Mouse (Mus musculus): ENCODE measurements around the gene Smim4.

The Smim4 gene

DNA sequence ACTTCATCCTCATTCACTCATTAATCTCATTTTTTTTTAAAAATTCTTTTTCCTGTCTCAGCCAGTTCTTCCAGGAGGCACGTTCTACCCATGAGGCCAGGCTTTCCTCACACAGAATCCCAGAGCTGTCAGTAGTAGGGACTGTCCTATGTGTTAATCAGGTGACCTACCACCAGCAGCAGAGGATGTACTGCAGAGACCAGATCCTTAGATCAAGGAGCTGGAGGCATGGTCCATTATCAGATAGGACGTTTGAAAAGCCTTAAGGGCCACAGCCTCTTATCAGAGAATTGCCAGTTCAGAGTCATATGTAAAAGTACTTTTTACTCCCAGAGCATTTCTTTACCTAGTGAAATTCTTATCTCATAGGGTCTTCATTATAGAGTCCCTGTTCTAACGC, 14.7 kb downstream of the Smim4 start:
- no peak for DNase-seq (ENCODE audit: low spot score)

DNA sequence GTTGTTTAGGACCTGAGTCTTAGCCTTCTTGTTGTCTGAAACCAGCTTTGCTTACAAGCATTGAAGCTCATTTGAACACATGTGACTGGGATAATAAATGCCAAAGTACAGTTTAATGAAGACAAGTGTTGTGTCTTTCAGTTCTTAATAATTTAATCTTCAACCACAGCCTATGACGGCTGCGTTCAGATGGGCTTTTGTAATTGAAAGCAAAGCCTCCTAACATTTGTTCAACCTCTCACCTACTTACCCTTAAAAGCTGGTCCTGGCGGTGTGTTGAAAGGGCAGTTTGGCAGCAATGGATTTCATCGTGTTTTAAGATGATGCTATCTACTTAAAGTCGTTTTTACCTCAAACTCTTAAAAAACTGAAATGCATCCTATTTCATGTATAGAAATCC, 16.6 kb downstream of the Smim4 start:
- no peak for DNase-seq (ENCODE audit: low spot score)

DNA sequence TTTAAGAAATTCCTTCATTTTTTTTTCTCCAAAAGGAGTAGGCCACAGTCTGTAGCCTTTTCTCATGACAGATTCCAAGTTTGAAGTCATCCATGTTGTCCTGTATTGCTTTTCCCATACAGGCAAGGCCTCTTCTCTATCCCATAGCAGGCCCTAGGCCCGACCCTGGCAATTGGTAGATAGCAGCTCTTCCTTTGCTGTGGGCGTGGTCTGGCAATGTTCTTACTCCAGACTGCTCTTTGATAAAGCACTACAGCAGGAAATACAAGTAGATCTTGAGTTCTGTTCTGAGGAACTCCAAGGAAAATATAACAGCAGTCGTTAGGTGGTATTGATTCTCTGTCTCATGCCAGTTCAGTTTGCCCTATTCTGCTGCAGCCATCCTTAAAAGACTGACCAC, 18.1 kb downstream of the Smim4 start:
- DNase-seq (ENCODE audit: low spot score) = no peak

DNA sequence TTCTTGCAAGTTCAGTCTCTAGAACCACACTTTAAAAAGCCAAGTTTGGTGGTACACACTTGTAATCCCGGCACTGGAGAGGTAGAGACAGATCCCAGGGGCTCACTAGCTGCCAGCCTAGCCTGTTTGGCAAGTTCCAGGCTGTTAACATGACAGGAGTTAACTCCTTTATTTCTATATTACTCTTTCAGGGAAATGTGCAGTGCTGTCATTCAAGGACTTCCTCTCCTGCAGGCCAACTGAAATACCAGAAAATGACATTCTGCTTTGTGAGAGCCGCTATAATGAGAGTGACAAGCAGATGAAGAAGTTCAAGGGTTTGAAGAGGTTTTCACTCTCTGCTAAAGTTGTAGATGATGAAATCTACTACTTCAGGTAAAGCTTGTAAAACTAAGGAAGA, 23.6 kb downstream of the Smim4 start:
- no peak for DNase-seq (ENCODE audit: low spot score)

DNA sequence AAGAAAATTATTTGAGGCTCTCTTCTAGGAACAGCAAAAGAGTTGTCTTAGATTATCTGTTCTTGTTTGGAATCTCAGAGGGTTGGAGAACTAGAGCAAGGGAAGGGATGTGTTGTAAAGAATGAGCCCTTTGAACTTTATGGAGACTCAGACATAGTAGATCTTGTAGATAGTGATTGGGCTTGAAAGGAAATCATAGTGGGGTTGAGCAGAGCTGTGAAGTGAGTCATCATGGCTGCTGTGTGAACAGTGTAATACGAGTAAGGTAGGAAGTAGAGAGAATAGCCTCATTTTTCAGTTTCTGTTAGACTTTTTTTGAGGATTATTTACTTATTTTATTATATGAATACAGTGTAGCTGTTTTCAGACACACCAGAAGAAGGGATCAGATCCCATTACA, 38.8 kb downstream of the Smim4 start:
- DNase-seq (ENCODE audit: low spot score) = no peak

DNA sequence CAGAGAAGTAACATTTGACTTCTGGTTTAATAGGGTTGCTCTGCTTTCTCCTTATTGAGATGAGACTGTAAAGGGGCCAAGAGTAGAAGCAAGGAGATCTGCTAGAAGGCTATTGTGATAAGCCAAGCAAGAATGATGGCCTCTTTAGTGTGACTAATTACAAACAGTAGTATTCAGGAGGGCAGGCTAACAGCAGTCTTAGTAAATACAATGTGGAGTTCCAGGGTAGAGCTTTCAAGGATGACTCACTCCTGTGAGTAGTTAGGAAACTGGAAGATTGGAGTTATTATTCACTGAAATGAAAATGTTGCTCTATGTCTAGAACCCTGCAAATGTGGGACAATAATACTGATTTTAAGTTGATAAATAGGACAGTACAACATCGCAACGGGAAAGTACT, 40.2 kb downstream of the Smim4 start:
- no peak for DNase-seq (ENCODE audit: low spot score)

DNA sequence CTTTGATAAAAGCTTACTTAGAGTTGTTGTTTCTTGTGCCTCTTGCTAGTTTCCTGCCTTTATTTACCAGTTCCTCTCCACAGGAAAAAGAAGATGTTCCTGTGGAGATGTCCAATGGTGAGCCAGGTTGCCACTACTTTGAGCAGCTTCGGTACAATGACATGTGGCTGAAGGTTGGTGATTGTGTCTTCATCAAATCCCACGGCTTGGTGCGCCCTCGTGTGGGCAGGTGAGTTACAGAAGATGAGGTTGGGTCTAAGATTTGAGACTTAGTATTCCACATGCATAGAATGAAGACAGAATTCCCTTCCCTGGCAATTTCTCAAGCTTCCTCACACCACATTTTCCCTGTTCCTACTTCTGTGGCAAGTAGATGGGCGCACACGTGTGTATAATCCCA, 41.3 kb downstream of the Smim4 start:
- DNase-seq (ENCODE audit: low spot score) = no peak

DNA sequence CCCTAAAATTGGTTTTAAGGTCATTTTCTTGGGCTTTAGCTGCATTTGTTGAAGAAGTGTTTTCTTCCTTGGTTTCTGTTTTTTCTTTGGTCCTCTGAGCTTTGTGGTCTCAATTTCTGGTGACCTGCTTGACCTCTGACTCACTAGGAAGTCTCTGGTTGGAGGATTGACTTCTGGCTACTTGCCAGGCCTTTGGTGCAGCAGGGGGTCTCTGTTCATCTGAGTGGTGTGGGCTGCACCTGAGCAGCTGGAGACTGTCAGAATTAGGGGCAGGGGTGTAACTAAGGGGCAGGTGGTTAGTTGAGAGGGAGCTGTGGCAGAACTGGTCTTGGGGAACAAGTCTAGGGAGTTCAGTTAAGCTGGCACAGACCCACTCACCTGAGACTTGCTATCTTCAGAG, 47.6 kb downstream of the Smim4 start:
- no peak for DNase-seq (ENCODE audit: low spot score)

DNA sequence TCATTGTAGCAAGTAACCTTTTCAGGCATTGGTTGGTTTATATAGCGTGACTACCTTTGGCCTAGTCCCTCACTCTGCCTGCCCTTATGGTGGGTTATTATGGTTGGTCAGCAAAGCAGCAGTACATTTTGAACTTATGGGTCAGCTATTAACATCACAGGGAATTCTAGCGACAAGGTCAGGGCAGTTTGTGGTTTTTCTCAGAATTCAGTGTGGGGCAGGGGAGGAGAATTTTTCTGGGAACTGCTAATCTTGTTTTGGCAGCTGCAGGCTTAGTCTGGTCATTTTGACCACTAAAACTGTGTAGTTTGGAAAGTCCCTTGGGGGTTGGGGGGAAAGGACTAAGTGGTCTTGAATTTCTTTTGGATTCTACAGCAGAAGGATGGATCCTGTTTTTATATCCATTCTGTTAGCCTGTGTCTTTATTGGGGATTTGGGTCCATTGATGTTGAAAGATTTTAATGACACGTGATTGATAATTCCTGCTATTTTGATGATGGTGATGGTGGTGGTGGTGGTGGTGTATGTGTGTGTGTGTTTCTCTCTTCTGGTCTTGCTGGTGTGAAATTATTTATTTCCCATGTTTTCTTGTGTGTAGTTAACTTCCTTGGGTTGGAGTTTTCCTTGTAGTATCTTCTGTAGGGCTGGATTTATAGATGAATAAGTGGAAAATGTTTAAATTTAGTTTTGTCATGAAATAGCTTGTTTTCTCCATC, 49.3 kb downstream of the Smim4 start:
- no peak for DNase-seq (ENCODE audit: low spot score)

DNA sequence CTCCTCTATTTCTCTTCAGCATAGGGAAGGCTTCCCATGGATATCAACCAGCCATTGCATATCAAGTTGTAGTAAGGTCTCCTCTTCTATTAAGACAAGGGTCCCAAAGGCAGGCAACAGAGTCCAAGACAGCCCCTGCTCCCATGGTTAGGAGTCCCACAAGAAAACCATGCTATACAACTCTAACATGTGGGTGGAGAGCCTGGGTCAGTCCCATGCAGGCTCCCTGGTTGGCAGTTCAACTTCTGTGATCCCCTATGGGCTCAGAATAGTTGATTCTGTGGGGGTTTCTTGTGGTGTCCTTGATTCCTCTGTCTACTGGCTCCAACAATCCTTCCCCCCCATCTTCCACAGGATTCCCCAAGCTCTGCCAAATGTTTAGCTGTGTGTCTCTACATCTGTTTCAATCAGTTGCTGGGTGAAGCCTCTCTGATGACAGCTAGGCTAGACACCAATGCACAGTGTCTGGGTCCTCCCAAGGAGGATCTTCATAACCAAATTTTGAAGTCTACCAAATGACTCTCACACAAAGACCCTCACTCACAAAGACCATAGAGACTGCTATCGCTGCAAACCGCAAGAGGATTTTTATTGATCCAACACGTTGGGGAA, 50.1 kb downstream of the Smim4 start:
- DNase-seq (ENCODE audit: low spot score) = no peak

DNA sequence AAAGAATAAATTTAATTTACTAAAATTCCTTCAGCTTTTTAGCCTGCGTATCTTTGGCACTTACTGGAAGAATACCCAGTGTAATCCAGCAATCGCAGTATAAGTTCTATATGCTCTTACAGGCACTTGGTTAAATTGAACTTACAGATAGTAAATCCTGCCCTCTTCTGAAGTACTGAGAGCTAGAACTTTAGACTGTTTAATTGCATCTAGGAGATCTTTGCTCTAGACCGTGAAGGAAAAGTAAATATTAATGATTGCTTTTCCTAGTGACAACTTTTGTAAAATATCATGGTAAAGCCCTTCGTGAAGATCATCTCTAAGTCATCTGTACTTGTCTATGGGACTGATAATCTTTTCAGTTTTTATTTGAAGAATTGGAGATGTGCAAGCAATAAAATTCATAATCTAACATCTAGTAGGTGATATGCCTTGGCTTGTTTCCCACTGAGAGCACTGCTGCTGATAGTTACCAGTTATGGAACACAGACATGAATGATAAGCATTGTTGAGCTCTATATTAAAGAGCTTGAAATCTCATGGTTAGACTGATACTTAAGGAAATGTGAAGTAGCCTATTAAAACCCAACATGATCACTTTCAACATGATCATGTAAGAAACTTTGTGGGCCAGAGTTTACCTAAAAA, 59.5 kb downstream of the Smim4 start:
- no peak for DNase-seq (ENCODE audit: low spot score)

DNA sequence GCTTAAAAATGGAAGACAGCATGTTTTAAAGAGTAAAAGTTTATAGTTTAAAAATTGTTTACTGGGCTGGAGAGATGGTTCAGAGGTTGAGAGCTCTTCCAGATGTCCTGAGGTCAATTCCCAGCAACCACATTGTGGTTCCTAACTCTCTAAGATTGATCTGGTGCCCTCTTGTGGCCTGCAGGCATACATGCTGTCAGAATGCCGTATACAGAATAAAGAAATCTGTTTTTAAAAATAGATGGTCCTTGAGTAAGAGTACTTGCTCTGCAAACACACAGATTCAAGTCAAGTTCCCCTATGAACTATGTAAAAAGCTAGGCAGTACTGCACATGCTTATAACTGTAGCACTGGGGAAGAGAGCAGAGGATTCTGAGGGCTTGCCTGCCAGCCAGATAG, 66.5 kb downstream of the Smim4 start:
- DNase-seq (ENCODE audit: low spot score) = no peak

DNA sequence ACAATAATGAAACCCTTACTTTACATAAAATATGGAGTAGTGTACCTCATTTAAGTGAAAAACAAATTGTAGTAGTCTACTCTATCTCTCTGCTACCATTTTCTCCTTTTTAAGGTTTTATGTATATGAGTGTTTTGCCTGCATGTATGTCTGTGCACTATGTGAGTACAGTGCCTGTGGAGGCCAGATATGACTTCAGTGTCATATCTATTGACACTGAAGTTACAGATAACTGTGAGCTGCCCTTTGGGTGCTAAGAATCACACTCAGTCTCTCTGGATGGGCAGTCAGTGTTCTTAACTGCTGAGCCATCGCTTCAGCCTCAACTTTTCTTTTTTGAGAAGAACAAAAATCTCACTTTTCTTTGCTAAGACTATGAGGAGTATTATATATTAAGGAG, 82.9 kb downstream of the Smim4 start:
- peak; percentile 11 for DNase-seq (ENCODE audit: low spot score)

DNA sequence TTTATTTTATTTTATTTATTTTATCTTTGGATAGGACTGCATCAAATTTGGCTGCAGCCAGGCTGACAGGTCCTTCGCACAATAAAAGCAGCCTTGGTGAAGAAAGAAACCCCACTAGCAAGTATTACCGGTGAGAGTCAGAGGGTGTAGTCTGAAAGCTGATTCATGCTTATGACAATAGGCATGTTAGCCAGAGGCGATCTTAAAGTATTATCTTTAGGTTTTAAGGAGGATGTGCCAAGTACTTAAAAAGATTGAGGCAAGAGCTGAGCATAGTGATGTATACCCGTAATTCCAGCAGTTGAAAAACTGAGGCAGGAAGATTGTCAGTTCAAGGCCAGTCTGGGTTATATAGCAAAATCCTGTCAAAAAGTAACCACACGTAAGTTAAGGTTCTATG, 83.5 kb downstream of the Smim4 start:
- DNase-seq (ENCODE audit: low spot score) = no peak

Measured in spleen, adult 12 weeks (tissue).